Mouse (Mus musculus): Measurements from ENCODE around the gene Ube2z. TPM values are rescaled to one million over a fixed set of nuclear protein-coding genes. Genes with fewer than 3 reads are reported as not detected.
A peak's percentile ranks its signal among the peaks of the same experiment; 100 is the strongest.

Ube2z gene
- polyA plus RNA-seq, 1 experiment from 2014 or later: 26.7 TPM

DNA sequence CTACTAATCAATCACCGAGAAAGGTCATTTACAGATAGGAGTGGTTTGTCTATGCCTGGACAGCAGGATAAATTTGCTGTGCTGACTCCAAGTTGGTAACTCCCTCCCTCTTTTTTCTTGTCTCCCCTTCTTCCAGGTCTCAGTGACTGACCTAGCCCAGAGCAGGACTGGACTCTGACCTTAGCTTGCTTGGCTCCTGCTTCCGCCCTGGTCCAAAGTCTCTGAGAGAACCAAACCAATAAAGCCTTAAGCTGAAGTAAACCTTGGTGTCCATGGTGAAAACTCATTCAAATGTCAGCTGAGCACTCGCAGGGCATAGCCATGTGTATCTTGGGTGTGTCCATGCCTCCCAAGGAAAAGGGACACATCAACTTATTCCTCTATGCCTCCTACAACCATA lies 34.6 kb downstream of the Ube2z start:
- no peak overlapping the region for H3K27ac ChIP-seq (ENCODE audit: low read depth, low read length)
- H3K27me3 ChIP-seq (replicated peaks; ENCODE audit: control insufficient read depth, insufficient read depth, low read length): no peaks in the 10 kb centered on the region; the same call in 1 of the 2 replicates
- no peak overlapping the region for H3K4me3 ChIP-seq (ENCODE audit: low read depth, low read length)
- no peaks in the 10 kb centered on the region for H3K9me3 ChIP-seq (ENCODE audit: control insufficient read depth, low read length)
- H3K4me2 ChIP-seq: no peak overlapping the region
- H3K36me3 ChIP-seq (ENCODE audit: control insufficient read depth, insufficient read depth, low read length): no peaks in the 10 kb centered on the region
- H3K9ac ChIP-seq (ENCODE audit: low read depth, low read length): no peak overlapping the region
- 80% methylated on average over 3 of the region's 3 CpGs for WGBS
- ATAC-seq (replicated peaks; ENCODE audit: low FRiP score) (no peak), DNase-seq (ENCODE audit: low spot score) (no peak)
- H3K4me1 ChIP-seq (replicated peaks; ENCODE audit: control insufficient read depth, insufficient read depth, low read length): peaks cover 6% of the 10 kb centered on the region

- ATAC-seq (replicated peaks; ENCODE audit: low FRiP score) (no peak), DNase-seq (ENCODE audit: low spot score) (no peak)
- 43% methylated on average over 5 of the region's 5 CpGs for WGBS
- no peak overlapping the region for H3K4me2 ChIP-seq
- no peaks in the 10 kb centered on the region; the same call in none of the 2 replicates for H3K4me1 ChIP-seq (replicated peaks; ENCODE audit: control insufficient read depth, insufficient read depth, low read length)
- H3K27ac ChIP-seq (ENCODE audit: low read depth, low read length): no peak overlapping the region
- H3K9me3 ChIP-seq (ENCODE audit: control insufficient read depth, low read length): no peaks in the 10 kb centered on the region
- H3K27me3 ChIP-seq (replicated peaks; ENCODE audit: control insufficient read depth, insufficient read depth, low read length): no peaks in the 10 kb centered on the region; the same call in 1 of the 2 replicates
- H3K4me3 ChIP-seq (ENCODE audit: low read depth, low read length): no peak overlapping the region
- no peaks in the 10 kb centered on the region for H3K36me3 ChIP-seq (ENCODE audit: control insufficient read depth, insufficient read depth, low read length)
- no peak overlapping the region; the same call in 1 of the 2 replicates for H3K9ac ChIP-seq (ENCODE audit: low read depth, low read length)
Measured at GRCm38 (mm10) chr11:96028130-96028529, 37.1 kb downstream of the Ube2z start.

DNA sequence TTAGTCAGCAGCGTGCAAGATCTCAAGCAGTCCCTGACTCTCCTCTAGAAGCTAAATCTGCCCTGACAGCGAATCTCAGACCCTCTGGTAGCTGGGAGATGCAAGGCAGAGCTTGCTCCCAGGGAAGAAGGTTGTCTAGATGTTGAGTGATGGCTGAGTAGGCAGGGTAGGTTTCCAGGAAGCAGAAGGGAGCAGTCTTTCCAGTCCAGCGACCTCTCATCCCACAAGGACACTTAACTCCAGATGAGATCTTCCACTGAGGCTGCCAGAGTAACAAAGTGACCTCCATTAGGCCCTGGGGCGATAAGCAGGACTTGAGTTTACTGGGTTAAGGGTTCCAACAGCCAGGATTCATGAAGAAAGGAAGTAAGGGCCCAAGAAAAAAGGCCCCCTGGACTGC lies 44.6 kb downstream of the Ube2z start:
- Histone ChIP-seq H3K9ac (ENCODE audit: low read depth, low read length) (no peak overlapping the region), H3K9me3 (ENCODE audit: control insufficient read depth, low read length) (no peaks in the 10 kb centered on the region), H3K4me3 (ENCODE audit: low read depth, low read length) (no peak overlapping the region), H3K27me3 (replicated peaks; ENCODE audit: control insufficient read depth, insufficient read depth, low read length) (no peaks in the 10 kb centered on the region), H3K4me2 (no peak overlapping the region), H3K4me1 (replicated peaks; ENCODE audit: control insufficient read depth, insufficient read depth, low read length) (no peaks in the 10 kb centered on the region; the same call in 1 of the 2 replicates), H3K36me3 (ENCODE audit: control insufficient read depth, insufficient read depth, low read length) (no peaks in the 10 kb centered on the region), H3K27ac (ENCODE audit: low read depth, low read length) (no peak overlapping the region)
- ATAC-seq (replicated peaks; ENCODE audit: low FRiP score) (no peak), DNase-seq (ENCODE audit: low spot score) (no peak)
- 61% methylated on average over 4 of the region's 4 CpGs for WGBS

GRCm38 (mm10) chr11:96017941-96018351 lies 47.2 kb downstream of the Ube2z start:
- DNase-seq (ENCODE audit: low spot score): no peak
- Histone ChIP-seq H3K9me3 (ENCODE audit: control insufficient read depth, low read length) (no peaks in the 10 kb centered on the region), H3K9ac (ENCODE audit: low read depth, low read length) (peak overlapping the region; percentile 9; the same call in 1 of the 2 replicates)

DNA sequence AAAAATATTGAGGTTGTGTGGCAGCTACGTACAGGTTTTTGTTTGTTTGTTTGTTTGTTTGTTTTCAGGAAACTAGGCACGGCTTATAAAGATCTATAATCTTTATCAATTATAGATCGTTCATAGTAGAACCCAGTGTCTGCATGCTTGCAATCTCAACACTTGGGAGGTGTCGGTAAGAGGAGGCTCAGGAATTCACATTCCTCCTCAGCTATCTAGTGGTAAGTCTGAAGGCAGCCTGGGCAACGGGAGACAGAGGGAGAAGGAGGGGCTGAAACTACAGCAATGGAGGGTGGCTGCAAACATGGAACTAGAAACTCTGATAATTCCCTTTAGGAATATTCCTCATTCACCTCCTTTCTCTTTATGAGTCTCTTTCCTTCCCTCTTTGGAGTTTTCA lies 49.8 kb downstream of the Ube2z start:
- no peak overlapping the region for H3K27ac ChIP-seq (ENCODE audit: low read depth, low read length)
- DNase-seq (ENCODE audit: low spot score): no peak
- H3K4me3 ChIP-seq (ENCODE audit: low read depth, low read length): no peak overlapping the region
- ATAC-seq (replicated peaks; ENCODE audit: low FRiP score): no peak
- 42% methylated on average over 5 of the region's 5 CpGs for WGBS
- no peaks in the 10 kb centered on the region for H3K9me3 ChIP-seq (ENCODE audit: control insufficient read depth, low read length)
- no peak overlapping the region for H3K4me2 ChIP-seq
- H3K4me1 ChIP-seq (replicated peaks; ENCODE audit: control insufficient read depth, insufficient read depth, low read length): peaks cover 8% of the 10 kb centered on the region
- no peak overlapping the region for H3K9ac ChIP-seq (ENCODE audit: low read depth, low read length)
- H3K27me3 ChIP-seq (replicated peaks; ENCODE audit: control insufficient read depth, insufficient read depth, low read length): no peaks in the 10 kb centered on the region
- H3K36me3 ChIP-seq (ENCODE audit: control insufficient read depth, insufficient read depth, low read length): no peaks in the 10 kb centered on the region

More at GRCm38 (mm10) chr11:96017941-96018351, 47.2 kb downstream of the Ube2z start:
- Histone ChIP-seq H3K27ac (ENCODE audit: low read depth, low read length) (no peak overlapping the region; the same call in 1 of the 2 replicates), H3K4me2 (no peak overlapping the region), H3K36me3 (ENCODE audit: control insufficient read depth, insufficient read depth, low read length) (no peaks in the 10 kb centered on the region), H3K4me1 (replicated peaks; ENCODE audit: control insufficient read depth, insufficient read depth, low read length) (no peaks in the 10 kb centered on the region), H3K27me3 (replicated peaks; ENCODE audit: control insufficient read depth, insufficient read depth, low read length) (no peaks in the 10 kb centered on the region), H3K4me3 (ENCODE audit: low read depth, low read length) (no peak overlapping the region)
- ATAC-seq (replicated peaks; ENCODE audit: low FRiP score): no peak
- 35% methylated on average over 9 of the region's 9 CpGs for WGBS

GRCm38 (mm10) chr11:96011982-96012381 lies 53.2 kb downstream of the Ube2z start:
- Histone ChIP-seq H3K4me1 (replicated peaks; ENCODE audit: control insufficient read depth, insufficient read depth, low read length) (peaks cover 16% of the 10 kb centered on the region), H3K27ac (ENCODE audit: low read depth, low read length) (no peak overlapping the region), H3K9me3 (ENCODE audit: control insufficient read depth, low read length) (no peaks in the 10 kb centered on the region), H3K36me3 (ENCODE audit: control insufficient read depth, insufficient read depth, low read length) (no peaks in the 10 kb centered on the region), H3K9ac (ENCODE audit: low read depth, low read length) (peak overlapping the region; percentile 34; the same call in 1 of the 2 replicates), H3K4me3 (ENCODE audit: low read depth, low read length) (peak overlapping the region; percentile 27), H3K4me2 (peak overlapping the region; percentile 57), H3K27me3 (replicated peaks; ENCODE audit: control insufficient read depth, insufficient read depth, low read length) (no peaks in the 10 kb centered on the region)
- no peak for ATAC-seq (replicated peaks; ENCODE audit: low FRiP score)
- DNase-seq (ENCODE audit: low spot score): no peak
- WGBS: 2% methylated on average over 6 of the region's 8 CpGs

DNA sequence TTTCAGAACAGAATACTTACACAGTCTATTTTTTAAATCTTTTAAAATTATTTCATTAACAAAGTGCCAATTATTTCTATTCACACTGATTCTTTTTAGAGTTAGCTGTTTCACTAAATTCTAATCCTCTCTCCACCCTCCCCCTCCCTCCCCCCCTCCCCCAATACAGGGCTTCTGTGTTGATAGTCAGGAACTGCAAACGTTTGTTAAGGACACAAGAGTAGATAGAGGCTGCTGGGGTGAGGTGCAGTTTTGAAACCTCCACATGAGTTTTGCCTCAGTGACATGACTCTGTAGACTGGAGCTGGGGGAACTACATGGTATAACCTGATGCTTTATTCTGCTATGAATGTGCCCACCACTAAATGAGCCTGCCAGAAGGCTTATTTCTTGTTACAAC lies 56.4 kb downstream of the Ube2z start:
- Histone ChIP-seq H3K4me2 (peak overlapping the region; percentile 43), H3K4me3 (ENCODE audit: low read depth, low read length) (no peak overlapping the region), H3K27ac (ENCODE audit: low read depth, low read length) (peak overlapping the region; percentile 72), H3K9ac (ENCODE audit: low read depth, low read length) (no peak overlapping the region), H3K36me3 (ENCODE audit: control insufficient read depth, insufficient read depth, low read length) (no peaks in the 10 kb centered on the region), H3K27me3 (replicated peaks; ENCODE audit: control insufficient read depth, insufficient read depth, low read length) (no peaks in the 10 kb centered on the region), H3K9me3 (ENCODE audit: control insufficient read depth, low read length) (no peaks in the 10 kb centered on the region), H3K4me1 (replicated peaks; ENCODE audit: control insufficient read depth, insufficient read depth, low read length) (peaks cover 16% of the 10 kb centered on the region)
- 0% methylated on average over 1 of the region's 1 CpGs for WGBS
- DNase-seq (ENCODE audit: low spot score) (no peak), ATAC-seq (replicated peaks; ENCODE audit: low FRiP score) (peak; percentile 41)

GRCm38 (mm10) chr11:96007516-96008235 lies 57.5 kb downstream of the Ube2z start:
- Histone ChIP-seq H3K4me3 (ENCODE audit: low read depth, low read length) (peak overlapping the region; percentile 96), H3K9ac (ENCODE audit: low read depth, low read length) (peak overlapping the region; percentile 95), H3K9me3 (ENCODE audit: control insufficient read depth, low read length) (no peaks in the 10 kb centered on the region), H3K27me3 (replicated peaks; ENCODE audit: control insufficient read depth, insufficient read depth, low read length) (no peaks in the 10 kb centered on the region), H3K4me2 (peak overlapping the region; percentile 96), H3K36me3 (ENCODE audit: control insufficient read depth, insufficient read depth, low read length) (0 out of 2 replicates have a peak, but pooled peaks cover under 1% of the 10 kb centered on the region), H3K4me1 (replicated peaks; ENCODE audit: control insufficient read depth, insufficient read depth, low read length) (peaks cover 16% of the 10 kb centered on the region), H3K27ac (ENCODE audit: low read depth, low read length) (peak overlapping the region; percentile 98)
- ATAC-seq (replicated peaks; ENCODE audit: low FRiP score) (no peak), DNase-seq (ENCODE audit: low spot score) (no peak)
- WGBS: under 1% methylated on average over 33 of the region's 33 CpGs
